In the genomic region with DNA sequence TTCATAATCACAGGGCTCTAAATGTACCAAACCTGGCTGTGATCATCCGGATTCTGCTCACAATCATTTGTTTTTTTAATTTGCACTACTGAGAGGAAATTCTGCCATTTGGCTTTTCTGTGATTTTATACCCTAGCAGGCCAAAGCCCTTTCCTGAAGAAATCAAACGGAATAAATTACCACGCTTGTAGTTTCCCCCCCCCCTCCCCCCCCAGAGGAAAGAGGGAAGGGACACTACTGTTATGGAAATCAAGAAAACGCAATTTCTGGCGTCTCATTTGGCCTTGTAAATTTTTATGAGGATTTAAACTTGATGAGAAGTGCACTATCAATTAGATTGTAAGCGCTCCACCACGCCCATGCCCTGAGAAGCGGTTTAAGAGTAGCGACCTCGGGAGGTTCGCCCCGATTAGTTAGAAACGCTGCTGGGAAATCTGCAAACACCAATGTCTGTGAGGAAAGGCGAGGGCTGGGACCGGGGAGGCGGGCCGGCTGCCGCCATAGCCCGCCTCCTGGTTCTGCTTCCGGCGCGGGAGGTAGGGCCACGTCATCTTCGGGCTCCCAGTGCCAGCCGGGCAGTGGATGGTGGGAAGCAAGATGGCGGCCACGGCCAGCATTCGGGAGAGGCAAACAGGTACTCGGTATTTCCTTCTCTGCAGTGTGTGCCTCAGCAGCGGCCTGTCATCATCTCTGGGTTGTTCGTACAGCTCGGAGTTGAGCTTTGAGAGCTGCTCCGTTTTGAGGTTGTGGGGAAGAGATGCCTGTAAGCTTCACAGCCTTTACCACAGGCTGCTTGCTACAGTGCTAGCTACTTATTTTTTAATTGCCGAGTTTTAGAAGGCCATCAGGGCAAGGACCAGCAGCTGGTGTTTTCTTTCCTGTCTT, we compare ENCODE assay signal across 8 mouse cellular contexts. TPM values are rescaled to one million over a fixed set of nuclear protein-coding genes. Genes with fewer than 3 reads are reported as not detected.
A peak's percentile ranks its signal among the peaks of the same experiment; 100 is the strongest.
DNase-seq lines count a peak whose midpoint lies in the region; ATAC-seq lines count a peak whose summit lies in the region.

A gene (plus strand): TSS at position 508 of the 885 bp plus-strand sequence.

- peak within 1 kb of the TSS; percentile 88 for H3K27ac ChIP-seq in hindbrain, embryonic 15.5 days (replicated peaks)

- peak; percentile 100 for ATAC-seq in hindbrain, embryonic 15.5 days (ENCODE audit: low FRiP score, low read depth)

- no peaks in the 10 kb centered on the region for H3K9me3 ChIP-seq in hindbrain, embryonic 15.5 days

- 0 out of 2 replicates have a peak, but pooled peaks cover 4% of the 10 kb centered on the region for H3K4me1 ChIP-seq in hindbrain, embryonic 15.5 days (replicated peaks)

- H3K4me3 ChIP-seq in hindbrain, embryonic 15.5 days, result peak within 1 kb of the TSS; percentile 95

- H3K27me3 ChIP-seq in hindbrain, embryonic 15.5 days, result no peaks in the 10 kb centered on the region

- H3K9ac ChIP-seq in hindbrain, embryonic 15.5 days, result peak within 1 kb of the TSS; percentile 94

- peak; percentile 95 for DNase-seq in T-cell, adult 2 months (ENCODE audit: low spot score)
- DNase-seq in cerebellum, postnatal 36 days, result peak; percentile 92 to 94
- peak; percentile 93 to 95 for DNase-seq in frontal cortex, postnatal 36 days (ENCODE audit: low spot score in 2 of 2)
- DNase-seq in left cerebral cortex, adult 11 months (ENCODE audit: low spot score), result peak; percentile 88
- DNase-seq in lung, postnatal 4 days, result peak; percentile 94 to 95
- peak; percentile 86 for DNase-seq in retina, postnatal 7 days (ENCODE audit: low read depth, low spot score)
- peak; percentile 81 for DNase-seq in urinary bladder, adult 2 months (ENCODE audit: low spot score)

- peak within 1 kb of the TSS; percentile 74 for H3K4me2 ChIP-seq in hindbrain, embryonic 15.5 days

- peaks cover 27% of the 10 kb centered on the region for H3K36me3 ChIP-seq in hindbrain, embryonic 15.5 days

- 1% methylated on average over 33 of the region's 34 CpGs for WGBS in hindbrain, embryonic 15.5 days

RNA-seq across cellular contexts. Expression of the gene that starts here (rescaled TPM):
- polyA plus RNA-seq in hindbrain, embryonic 15.5 days (2015; fragmentation: Nextera tagmentation; extraction: Ambion mirVana), result 67.6 and 69.4 TPM in 2 replicates
- 33.3 and 39.7 TPM in 2 replicates for polyA plus RNA-seq in urinary bladder, adult 2 months (2012; rRNA removed)

Comparison
In these comparisons a context has a peak if more than half of its experiments do, and no peak if none do; other contexts are left out.
1. Peak in every context shown above with its lines: DNase-seq, ATAC-seq, H3K4me3 ChIP-seq and H3K27ac ChIP-seq.